Mouse (Mus musculus) cerebellum, adult (tissue): ENCODE results near the gene Arid1b.

Source experiments
- ATAC-seq: cut with Nextera tagmentation; 2 replicates; pipeline ENCODE4 v1.9.2; 2017; ENCODE audit warnings: mild to moderate bottlenecking, moderate library complexity, mixed read lengths; ENCODE audit not compliant: insufficient number of reproducible peaks, low FRiP score, low TSS enrichment

Arid1b gene

GRCm38 (mm10) chr17:5324236-5324876 lies 330.2 kb downstream of the Arid1b start:
- ATAC-seq: peak; percentile 40; the same call in 1 of the 2 replicates

GRCm38 (mm10) chr17:5326689-5327088 lies 332.6 kb downstream of the Arid1b start:
- no peak for ATAC-seq

GRCm38 (mm10) chr17:5327480-5328180 lies 333.5 kb downstream of the Arid1b start:
- ATAC-seq: no peak

- ATAC-seq: no peak
Observed at GRCm38 (mm10) chr17:5329478-5329877, 335.3 kb downstream of the Arid1b start.

- ATAC-seq: no peak
Observed at GRCm38 (mm10) chr17:5330063-5330462, 335.9 kb downstream of the Arid1b start.

DNA sequence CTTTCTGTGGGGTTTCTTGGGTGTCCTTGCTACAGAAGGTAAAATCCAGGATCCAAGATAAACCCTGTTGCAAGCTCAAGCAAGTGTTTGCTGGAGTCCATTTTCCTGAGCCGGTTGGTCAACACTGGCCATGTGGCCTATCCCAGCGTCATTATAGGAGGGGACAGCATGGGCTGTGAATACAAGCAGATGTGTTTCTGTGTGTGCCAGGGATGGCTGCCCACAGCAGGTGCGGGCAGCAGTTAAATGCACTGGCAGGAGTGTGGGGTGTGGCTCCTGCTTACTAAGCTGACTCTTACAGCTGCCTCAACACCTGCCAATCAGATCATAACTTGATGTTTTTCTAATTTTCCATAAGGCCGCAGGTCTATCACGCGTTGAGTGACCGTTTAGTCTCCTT lies 336.5 kb downstream of the Arid1b start:
- no peak for ATAC-seq

DNA sequence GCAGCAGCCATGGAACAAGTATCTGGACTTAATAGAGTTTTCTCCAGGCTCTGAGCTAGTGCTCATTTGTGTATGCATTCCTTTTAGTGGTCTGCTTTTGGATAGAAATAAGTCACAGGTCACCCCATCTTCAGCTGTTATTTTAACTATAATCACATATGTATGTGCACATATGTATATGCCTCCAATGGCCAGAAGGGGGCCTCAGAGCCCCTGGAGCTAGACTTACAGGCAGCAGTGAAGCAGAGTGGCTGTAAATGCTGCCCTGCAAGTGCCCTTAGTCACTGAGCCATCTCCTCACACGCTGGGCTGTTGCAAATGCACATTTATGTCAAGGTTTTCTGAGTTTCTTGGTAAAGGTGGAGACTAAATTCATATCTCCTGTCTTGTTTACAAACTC lies 337.3 kb downstream of the Arid1b start:
- no peak for ATAC-seq

DNA sequence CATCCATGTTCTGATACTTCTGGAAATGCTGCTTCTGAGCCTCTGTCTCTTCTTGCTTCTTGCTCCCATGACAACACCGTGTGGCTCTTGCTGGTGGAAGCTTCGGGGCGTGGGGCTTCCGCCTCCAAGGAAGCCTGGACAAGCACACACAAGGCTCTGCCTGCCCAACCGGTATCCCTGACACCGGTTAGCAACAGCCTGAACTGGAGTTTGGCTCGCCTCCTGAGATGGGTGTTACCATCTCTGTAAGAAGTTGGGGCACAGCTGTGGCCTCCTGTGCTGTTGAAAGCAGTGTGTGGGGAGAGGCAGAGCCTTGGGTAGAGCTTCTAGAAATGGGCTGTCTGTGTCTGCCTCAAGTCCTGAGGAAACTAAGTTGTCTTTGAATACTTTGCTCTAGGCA lies 340.4 kb downstream of the Arid1b start:
- no peak for ATAC-seq

- no peak for ATAC-seq
Observed at GRCm38 (mm10) chr17:5344426-5344825, 350.3 kb downstream of the Arid1b start.

DNA sequence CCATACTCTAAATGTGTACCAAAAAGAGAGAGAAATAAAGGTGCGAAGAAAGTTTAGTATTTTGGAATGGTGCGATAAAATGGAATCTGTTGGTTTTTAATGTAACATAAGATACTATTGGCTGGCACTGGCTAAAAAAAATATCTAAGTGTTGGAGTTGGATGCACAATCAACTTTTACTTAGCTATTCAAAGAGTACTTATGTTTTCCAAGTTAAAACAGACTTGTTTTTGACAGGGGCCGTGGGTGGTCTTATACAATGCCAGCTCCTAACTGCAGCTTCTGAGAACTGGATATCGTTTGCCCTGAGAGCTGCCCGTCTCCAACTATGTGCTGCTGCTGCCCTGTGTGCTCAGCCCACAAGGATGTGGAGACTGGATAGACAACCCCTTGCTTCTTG lies 351.7 kb downstream of the Arid1b start:
- ATAC-seq: no peak

DNA sequence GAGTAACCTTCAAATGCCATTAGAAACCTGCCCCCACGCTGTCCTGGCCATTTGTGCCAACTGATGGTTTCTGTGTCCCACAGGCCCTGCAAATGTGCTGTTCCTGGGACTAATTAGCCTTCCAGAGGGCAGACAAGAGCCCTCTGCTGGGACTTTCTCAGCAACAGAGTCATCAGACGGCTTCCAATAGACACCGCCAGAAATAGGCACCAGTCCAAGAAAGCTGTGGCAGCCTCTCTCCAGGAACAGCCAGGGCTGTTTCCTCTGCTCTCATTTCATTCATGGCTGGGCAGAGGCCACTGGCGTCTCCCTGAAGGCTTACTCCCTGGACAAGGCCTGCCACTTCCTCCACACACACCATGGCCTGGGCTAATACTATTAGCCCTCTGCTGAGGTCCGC lies 358.8 kb downstream of the Arid1b start:
- peak; percentile 84 for ATAC-seq

GRCm38 (mm10) chr17:5360759-5361158 lies 366.6 kb downstream of the Arid1b start:
- no peak for ATAC-seq

DNA sequence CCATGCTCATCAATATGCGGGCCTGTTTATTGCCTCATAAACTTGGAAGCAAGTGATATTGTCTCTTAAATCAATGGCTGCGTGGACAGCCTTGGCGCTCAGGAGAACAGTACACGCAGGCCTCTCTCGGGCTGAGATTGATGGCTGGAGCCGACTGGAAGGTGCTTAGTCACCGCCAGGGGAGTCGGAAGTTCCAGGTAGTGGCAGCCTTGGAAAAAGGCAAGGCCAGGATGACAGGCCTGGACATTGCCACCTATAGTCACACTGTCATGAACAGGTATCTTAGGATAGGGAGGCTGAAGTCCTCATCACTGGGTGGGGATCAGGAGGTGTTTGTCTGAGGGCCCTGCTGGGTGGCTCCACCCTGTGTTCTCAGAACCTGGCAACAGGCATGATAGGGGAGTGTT lies 371.9 kb downstream of the Arid1b start:
- ATAC-seq: no peak

- ATAC-seq: no peak
Observed at GRCm38 (mm10) chr17:5371032-5371431, 376.9 kb downstream of the Arid1b start.

DNA sequence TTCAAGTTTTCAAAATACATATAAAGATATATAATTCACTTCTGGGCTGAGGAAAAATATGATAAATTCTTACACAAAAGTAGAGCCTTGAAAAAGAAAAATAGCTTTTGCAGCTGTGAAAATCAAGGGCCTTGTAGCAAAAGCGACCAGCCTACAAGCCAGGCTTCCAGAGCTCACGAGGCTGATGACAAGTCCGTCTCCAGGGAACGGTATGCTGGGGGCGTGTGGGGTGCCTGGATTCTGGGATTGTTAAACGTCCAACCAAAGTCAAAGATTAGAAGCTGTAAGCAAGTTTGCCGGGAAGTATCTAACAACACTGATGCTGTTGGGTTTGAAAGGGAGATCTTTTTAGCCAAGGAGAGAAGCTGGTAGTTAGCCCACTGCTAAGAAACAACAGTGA lies 377.4 kb downstream of the Arid1b start:
- ATAC-seq: no peak

- no peak for ATAC-seq
Observed at GRCm38 (mm10) chr17:5372951-5373350, 378.8 kb downstream of the Arid1b start.

GRCm38 (mm10) chr17:5377151-5377929 lies 383.2 kb downstream of the Arid1b start:
- no peak for ATAC-seq

DNA sequence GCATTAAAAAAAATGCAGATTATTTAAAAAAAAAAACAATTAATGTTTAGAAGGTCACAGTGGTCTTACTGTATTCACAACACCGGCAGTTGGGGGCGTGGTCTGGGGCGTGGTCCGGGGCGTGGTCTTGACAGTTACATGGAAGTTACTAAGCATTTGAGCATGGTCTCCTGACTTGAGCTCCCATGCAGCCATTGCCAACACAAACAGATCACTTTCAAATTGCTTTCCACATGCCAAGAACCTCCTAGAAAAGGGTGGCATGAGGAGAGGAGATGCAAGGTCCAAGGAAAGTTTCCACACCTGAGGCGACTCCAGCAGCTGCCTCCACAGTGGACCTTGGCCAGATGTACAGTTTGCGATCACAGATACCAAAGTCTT lies 383.8 kb downstream of the Arid1b start:
- no peak for ATAC-seq

DNA sequence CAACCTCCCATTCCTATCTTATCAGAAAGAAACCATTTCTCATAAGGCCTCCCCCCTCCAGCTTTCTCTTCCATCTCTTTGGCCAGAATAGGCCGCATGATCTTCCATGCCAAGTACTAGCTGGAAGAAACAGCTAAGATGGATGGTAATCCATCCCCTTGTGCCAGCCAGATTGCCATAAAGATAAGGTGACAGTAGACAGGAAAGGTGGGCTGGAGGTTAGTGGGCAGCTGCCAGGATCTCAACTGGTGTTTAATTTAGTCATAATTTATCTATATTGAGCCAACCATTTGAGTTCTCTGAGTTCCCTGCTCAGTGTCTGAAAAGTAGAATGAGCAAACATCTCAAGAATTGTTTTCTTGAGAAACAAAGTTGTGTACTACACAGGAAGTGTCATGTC lies 391.6 kb downstream of the Arid1b start:
- no peak for ATAC-seq

GRCm38 (mm10) chr17:5386885-5387545 lies 392.9 kb downstream of the Arid1b start:
- peak; percentile 70 for ATAC-seq

GRCm38 (mm10) chr17:5388351-5388750 lies 394.2 kb downstream of the Arid1b start:
- ATAC-seq: no peak
